Mouse (Mus musculus) stomach, embryonic 14.5 days (tissue): ENCODE measurements around the gene Irf5. TPM values are rescaled to one million over a fixed set of nuclear protein-coding genes. Genes with fewer than 3 reads are reported as not detected.

Source experiments
- ATAC-seq: fragments of 200-750 bp; cut with Nextera tagmentation; 2 replicates; pipeline ENCODE4 v1.8.0; 2017; ENCODE audit warnings: low read depth, moderate TSS enrichment; ENCODE audit not compliant: insufficient number of reproducible peaks, insufficient read depth, low FRiP score
- H3K27ac ChIP-seq: fragments of 300-500 bp; sonication (generic); 2 replicates; pipeline ENCODE4 v1.5.1; 2014; ENCODE audit warnings: mild to moderate bottlenecking, low read length, moderate library complexity, mixed read lengths
- H3K27me3 ChIP-seq: fragments of 300-500 bp; sonication (generic); 2 replicates; pipeline ENCODE4 v1.6.1; 2014; ENCODE audit warnings: low read length, control low read depth, mixed read lengths; ENCODE audit not compliant: control insufficient read depth, insufficient read depth
- H3K36me3 ChIP-seq: fragments of 300-500 bp; sonication (generic); 2 replicates; pipeline ENCODE4 v1.6.1; 2014; ENCODE audit warnings: mild to moderate bottlenecking, control low read depth, low read length, moderate library complexity, mixed read lengths; ENCODE audit not compliant: control insufficient read depth, insufficient read depth
- H3K4me1 ChIP-seq: fragments of 300-500 bp; sonication (generic); 2 replicates; pipeline ENCODE4 v1.6.1; 2014; ENCODE audit warnings: low read length, control low read depth, mixed read lengths; ENCODE audit not compliant: control insufficient read depth, insufficient read depth
- H3K4me2 ChIP-seq: fragments of 300-500 bp; sonication (generic); replicated peaks from 2 replicates; pipeline ENCODE4 v1.6.1; 2014; ENCODE audit warnings: low read depth, low read length, control low read depth
- H3K4me3 ChIP-seq: fragments of 300-500 bp; sonication (generic); 2 replicates; pipeline ENCODE4 v1.5.1; 2014; ENCODE audit warnings: low read depth, low read length, control low read depth
- H3K9ac ChIP-seq: fragments of 300-500 bp; sonication (generic); replicated peaks from 2 replicates; pipeline ENCODE4 v1.6.1; 2014; ENCODE audit warnings: low read depth, mild to moderate bottlenecking, control low read depth, low read length, moderate library complexity, mixed read lengths
- H3K9me3 ChIP-seq: fragments of 300-500 bp; sonication (generic); 2 replicates; pipeline ENCODE4 v1.6.1; 2016; ENCODE audit warnings: low read depth, low read length, control low read depth; ENCODE audit not compliant: control insufficient read depth
- WGBS: fragments of 180-500 bp; shearing (Covaris S2); extraction: QIAGEN DNeasy Blood & Tissue Kit; methylation state at CpG from one replicate; pipeline ENCODE4 v1.1.7; 2014; 5-methylcytosine and 5-hydroxymethylcytosine counted together
- polyA plus RNA-seq: library from polyadenylated mRNA; unstranded; fragments of >200 nt; fragmentation: Nextera tagmentation; extraction: Ambion mirVana; gene quantifications from 2 replicates; pipeline ENCODE4 v1.2.1, GENCODE M21; 2014

The Irf5 gene
- polyA plus RNA-seq, 1 experiment from 2014 or later = 7.2 TPM

- Histone ChIP-seq H3K9ac (no peak overlapping the region), H3K36me3 (no peaks in the 10 kb centered on the region), H3K4me1 (peaks cover 22% of the 10 kb centered on the region), H3K4me3 (no peak overlapping the region), H3K9me3 (no peaks in the 10 kb centered on the region), H3K4me2 (no peak overlapping the region), H3K27me3 (peaks cover 7% of the 10 kb centered on the region), H3K27ac (no peak overlapping the region)
- no peak for ATAC-seq
- WGBS = 47% methylated on average over 6 of the region's 6 CpGs
Measured at GRCm38 (mm10) chr6:29522626-29523300, 3.7 kb upstream of the Irf5 start.

GRCm38 (mm10) chr6:29523301-29524033 lies 3.0 kb upstream of the Irf5 start:
- no peaks in the 10 kb centered on the region for H3K36me3 ChIP-seq
- H3K9me3 ChIP-seq = no peaks in the 10 kb centered on the region
- no peak overlapping the region for H3K4me3 ChIP-seq
- no peak overlapping the region for H3K9ac ChIP-seq
- H3K4me2 ChIP-seq = no peak overlapping the region
- H3K4me1 ChIP-seq = peaks cover 27% of the 10 kb centered on the region
- H3K27ac ChIP-seq = peak overlapping the region; percentile 33; the same call in 1 of the 2 replicates
- ATAC-seq = no peak
- peaks cover 12% of the 10 kb centered on the region for H3K27me3 ChIP-seq
- 63% methylated on average over 12 of the region's 12 CpGs for WGBS

GRCm38 (mm10) chr6:29524034-29524489 lies 2.4 kb upstream of the Irf5 start:
- peak overlapping the region; percentile 44; the same call in 1 of the 2 replicates for H3K27ac ChIP-seq
- H3K4me1 ChIP-seq = peaks cover 30% of the 10 kb centered on the region

GRCm38 (mm10) chr6:29525256-29525655 lies 1.2 kb upstream of the Irf5 start:
- no peaks in the 10 kb centered on the region for H3K36me3 ChIP-seq
- H3K4me3 ChIP-seq = no peak overlapping the region
- H3K27me3 ChIP-seq = peaks cover 15% of the 10 kb centered on the region
- WGBS = 72% methylated on average over 6 of the region's 6 CpGs
- H3K9me3 ChIP-seq = no peaks in the 10 kb centered on the region
- H3K4me2 ChIP-seq = no peak overlapping the region
- no peak for ATAC-seq
- H3K27ac ChIP-seq = no peak overlapping the region
- peaks cover 34% of the 10 kb centered on the region for H3K4me1 ChIP-seq
- no peak overlapping the region for H3K9ac ChIP-seq

More at GRCm38 (mm10) chr6:29524034-29524489, 2.4 kb upstream of the Irf5 start:
- Histone ChIP-seq H3K9ac (no peak overlapping the region), H3K36me3 (no peaks in the 10 kb centered on the region), H3K9me3 (no peaks in the 10 kb centered on the region), H3K4me3 (no peak overlapping the region), H3K4me2 (no peak overlapping the region), H3K27me3 (peaks cover 12% of the 10 kb centered on the region)
- 31% methylated on average over 6 of the region's 6 CpGs for WGBS
- ATAC-seq = no peak

- peaks cover 34% of the 10 kb centered on the region for H3K4me1 ChIP-seq
- H3K27ac ChIP-seq = no peak overlapping the region
- H3K9me3 ChIP-seq = no peaks in the 10 kb centered on the region
- H3K4me2 ChIP-seq = peak overlapping the region; percentile 98
- 5% methylated on average over 34 of the region's 34 CpGs for WGBS
- peaks cover 15% of the 10 kb centered on the region for H3K27me3 ChIP-seq
- H3K9ac ChIP-seq = no peak overlapping the region
- no peak for ATAC-seq
- H3K36me3 ChIP-seq = no peaks in the 10 kb centered on the region
- H3K4me3 ChIP-seq = peak overlapping the region; percentile 54
Measured at GRCm38 (mm10) chr6:29527361-29528164, 1.1 kb downstream of the Irf5 start.

GRCm38 (mm10) chr6:29528165-29528505 lies 1.7 kb downstream of the Irf5 start:
- 18% methylated on average over 8 of the region's 8 CpGs for WGBS
- Histone ChIP-seq H3K4me1 (peaks cover 31% of the 10 kb centered on the region), H3K9me3 (no peaks in the 10 kb centered on the region), H3K9ac (no peak overlapping the region), H3K27me3 (peaks cover 15% of the 10 kb centered on the region), H3K4me3 (peak overlapping the region; percentile 54), H3K4me2 (peak overlapping the region; percentile 98), H3K27ac (no peak overlapping the region), H3K36me3 (no peaks in the 10 kb centered on the region)
- no peak for ATAC-seq

GRCm38 (mm10) chr6:29528561-29529443 lies 2.4 kb downstream of the Irf5 start:
- no peaks in the 10 kb centered on the region for H3K9me3 ChIP-seq
- peaks cover 27% of the 10 kb centered on the region for H3K4me1 ChIP-seq
- no peak overlapping the region for H3K9ac ChIP-seq
- peaks cover 15% of the 10 kb centered on the region for H3K27me3 ChIP-seq
- H3K4me3 ChIP-seq = peak overlapping the region; percentile 54; the same call in 1 of the 2 replicates
- H3K4me2 ChIP-seq = peak overlapping the region; percentile 98
- 27% methylated on average over 13 of the region's 13 CpGs for WGBS
- no peaks in the 10 kb centered on the region for H3K36me3 ChIP-seq
- H3K27ac ChIP-seq = no peak overlapping the region
- no peak for ATAC-seq
